Mouse (Mus musculus): ENCODE data around the gene Kantr. TPM values are rescaled to one million over a fixed set of nuclear protein-coding genes. Genes with fewer than 3 reads are reported as not detected.

The Kantr gene
- polyA plus RNA-seq, 1 experiment from 2014 or later: 10.9 TPM

DNA sequence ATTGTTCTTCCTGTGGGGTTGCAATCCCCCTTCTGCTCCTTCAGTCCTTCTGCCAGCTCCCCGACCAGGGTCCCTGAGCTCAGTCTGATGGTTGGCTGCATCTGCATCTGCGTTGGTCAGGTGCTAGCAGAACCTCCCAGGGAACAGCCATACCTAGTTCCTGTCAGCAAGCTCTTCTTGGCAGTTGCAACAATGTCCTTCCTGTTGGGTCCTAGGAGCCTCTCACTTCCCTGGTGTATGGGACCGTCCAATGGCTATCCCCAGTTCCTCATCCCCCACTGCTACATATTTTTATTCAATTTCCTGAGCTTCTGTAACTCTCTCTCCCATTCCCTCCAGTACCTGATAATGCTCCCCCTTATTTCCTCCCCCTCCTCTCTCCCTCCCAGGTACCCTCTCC is 42.5 kb downstream of the Kantr start:
- H3K27ac ChIP-seq (ENCODE audit: poor library complexity, severe bottlenecking): no peak overlapping the region
- ATAC-seq (ENCODE audit: insufficient number of reproducible peaks, low FRiP score): no peak
- 66% methylated on average over 3 of the region's 3 CpGs for WGBS

DNA sequence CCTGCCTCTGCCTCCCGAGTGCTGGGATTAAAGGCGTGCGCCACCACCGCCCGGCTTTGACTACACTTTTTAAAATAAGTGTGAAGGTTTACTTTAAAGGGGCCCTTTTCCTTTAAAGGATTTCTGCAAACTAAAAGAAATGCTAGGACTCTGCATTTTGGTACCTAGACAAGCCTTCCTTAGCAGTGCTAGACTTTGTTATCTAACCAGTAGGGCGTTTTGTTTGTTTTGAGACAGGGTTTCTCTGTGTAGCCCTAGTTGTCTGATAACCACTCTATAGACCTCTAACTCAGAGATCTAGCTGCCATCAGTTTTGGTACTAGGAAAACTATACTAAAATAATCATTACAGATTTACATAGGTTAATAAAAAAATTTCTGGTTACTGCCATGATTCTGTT is 47.9 kb downstream of the Kantr start:
- Histone ChIP-seq H3K4me2 (no peak overlapping the region), H3K9me3 (replicated peaks) (no peaks in the 10 kb centered on the region), H3K9ac (no peak overlapping the region), H3K27ac (ENCODE audit: poor library complexity, severe bottlenecking) (no peak overlapping the region), H3K36me3 (peaks cover 18% of the 10 kb centered on the region), H3K4me3 (no peak overlapping the region), H3K4me1 (replicated peaks) (no peaks in the 10 kb centered on the region), H3K27me3 (replicated peaks) (no peaks in the 10 kb centered on the region)
- ATAC-seq (ENCODE audit: insufficient number of reproducible peaks, low FRiP score): no peak
- 88% methylated on average over 6 of the region's 6 CpGs for WGBS

More for the DNA sequence above, 42.5 kb downstream of the Kantr start:
- Histone ChIP-seq H3K9ac (no peak overlapping the region), H3K27me3 (replicated peaks) (no peaks in the 10 kb centered on the region), H3K9me3 (replicated peaks) (0 out of 2 replicates have a peak, but pooled peaks cover 4% of the 10 kb centered on the region), H3K4me3 (no peak overlapping the region), H3K36me3 (no peaks in the 10 kb centered on the region), H3K4me2 (no peak overlapping the region), H3K4me1 (replicated peaks) (no peaks in the 10 kb centered on the region)

DNA sequence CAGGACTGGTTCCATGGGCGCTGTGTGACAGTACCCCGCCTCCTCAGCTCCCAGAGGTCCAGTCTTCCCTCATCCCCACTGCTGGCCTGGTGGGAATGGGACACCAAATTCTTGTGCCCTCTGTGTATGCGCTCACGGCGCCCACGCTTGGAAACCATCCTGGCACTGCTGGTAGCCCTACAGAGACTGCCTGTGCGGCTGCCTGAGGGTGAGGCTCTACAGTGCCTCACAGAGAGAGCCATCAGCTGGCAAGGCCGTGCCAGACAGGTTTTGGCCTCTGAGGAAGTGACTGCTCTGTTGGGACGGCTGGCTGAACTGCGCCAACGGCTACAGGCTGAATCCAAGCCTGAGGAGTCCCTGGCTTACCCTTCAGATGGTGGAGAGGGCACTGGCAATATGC is 56.1 kb downstream of the Kantr start:
- Histone ChIP-seq H3K36me3 (peaks cover 95% of the 10 kb centered on the region), H3K27me3 (replicated peaks) (no peaks in the 10 kb centered on the region), H3K9me3 (replicated peaks) (no peaks in the 10 kb centered on the region), H3K27ac (ENCODE audit: poor library complexity, severe bottlenecking) (no peak overlapping the region), H3K4me1 (replicated peaks) (no peaks in the 10 kb centered on the region), H3K9ac (no peak overlapping the region), H3K4me2 (no peak overlapping the region), H3K4me3 (no peak overlapping the region)
- 96% methylated on average over 11 of the region's 11 CpGs for WGBS
- no peak for ATAC-seq (ENCODE audit: insufficient number of reproducible peaks, low FRiP score)

Other genes with a start within 250 kb of the Kantr start
- 22.1 and 25.0 TPM in 2 replicates for gene Iqsec2, start 183.2 kb downstream of the Kantr start, polyA plus RNA-seq (2016; fragmentation: Nextera tagmentation; extraction: Ambion mirVana)
- gene Kdm5c, start 94.5 kb downstream of the Kantr start, polyA plus RNA-seq (2016; fragmentation: Nextera tagmentation; extraction: Ambion mirVana): 49.3 and 50.5 TPM in 2 replicates
- gene Tspyl2, start 14.9 kb upstream of the Kantr start, polyA plus RNA-seq (2016; fragmentation: Nextera tagmentation; extraction: Ambion mirVana): 19.5 and 22.3 TPM in 2 replicates
- 2.9 and 3.4 TPM in 2 replicates for gene Gpr173, start 41.2 kb upstream of the Kantr start, polyA plus RNA-seq (2016; fragmentation: Nextera tagmentation; extraction: Ambion mirVana)
- not detected in 2 replicates for gene Cldn34a, start 235.8 kb upstream of the Kantr start, polyA plus RNA-seq (2016; fragmentation: Nextera tagmentation; extraction: Ambion mirVana)